Mouse (Mus musculus) B cell, adult 2 months (primary cell): ENCODE measurements around the gene S1pr4.

ENCODE experiments used
- DNase-seq, 2 experiments: peaks; one replicate each; pipeline ENCODE4 v3.0.0; 2022

The S1pr4 gene

DNA sequence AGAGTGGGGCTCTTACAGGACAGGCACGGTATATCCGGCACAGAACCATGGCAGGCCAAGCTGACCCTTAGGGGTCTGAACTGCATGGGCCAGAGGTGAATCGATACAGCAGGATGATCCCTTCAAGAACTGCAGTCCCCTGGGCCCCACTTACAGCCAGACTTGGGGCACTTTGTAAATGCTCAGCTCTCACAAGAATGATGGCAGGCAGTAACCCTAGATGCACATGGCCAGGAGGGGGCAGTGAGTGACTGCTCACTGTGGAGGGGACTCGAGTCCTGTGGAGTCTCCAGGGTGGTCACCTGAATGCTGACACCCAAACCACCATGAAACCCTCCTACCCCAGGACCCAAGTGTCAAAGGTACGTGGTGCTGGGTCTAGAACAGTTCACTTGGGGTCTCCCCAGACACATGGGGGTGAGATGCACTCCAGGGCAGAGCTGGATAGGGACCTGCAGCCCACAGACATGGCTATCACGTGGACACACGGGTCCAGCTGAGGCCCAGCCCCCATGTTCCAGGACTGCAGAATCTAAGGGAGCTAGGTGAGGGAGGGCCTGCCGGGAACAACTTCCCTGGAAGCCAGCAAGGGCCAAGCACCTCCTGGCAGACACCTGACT lies 6.2 kb downstream of the S1pr4 start:
- DNase-seq: peak; percentile 53 to 56

- DNase-seq: no peak
Measured at GRCm38 (mm10) chr10:81492606-81493240, 7.2 kb downstream of the S1pr4 start.

GRCm38 (mm10) chr10:81491018-81491417 lies 8.9 kb downstream of the S1pr4 start:
- DNase-seq: no peak

GRCm38 (mm10) chr10:81489941-81490340 lies 10.0 kb downstream of the S1pr4 start:
- no peak for DNase-seq

- DNase-seq: no peak
Measured at GRCm38 (mm10) chr10:81488081-81488480, 11.9 kb downstream of the S1pr4 start.

- no peak for DNase-seq
Measured at GRCm38 (mm10) chr10:81486496-81486895, 13.4 kb downstream of the S1pr4 start.

DNA sequence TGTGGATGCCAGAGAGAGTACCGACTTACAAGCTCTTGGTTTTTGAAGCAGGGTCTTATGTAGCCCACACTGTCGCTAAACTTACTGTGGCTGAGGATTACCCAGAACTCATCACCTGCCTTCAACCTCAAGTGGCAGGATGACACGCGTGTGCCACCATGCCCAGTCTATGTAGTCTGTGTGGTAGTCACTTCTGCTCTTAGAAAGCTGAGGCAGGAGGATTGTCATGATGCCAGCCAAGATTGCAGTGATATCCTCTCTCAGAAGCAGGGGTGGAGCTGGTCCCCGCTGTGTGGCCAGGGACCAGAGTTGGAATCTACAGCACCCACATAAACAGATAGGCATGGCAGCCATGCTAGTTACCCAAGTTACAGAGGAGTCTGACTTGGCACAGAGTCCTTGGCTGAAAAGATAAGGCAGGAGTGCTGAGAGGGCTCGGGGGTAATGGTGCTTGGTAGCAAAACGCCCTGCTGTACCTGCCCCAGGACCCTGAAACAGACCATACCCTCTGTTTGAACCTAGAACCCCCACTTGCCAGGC lies 14.4 kb downstream of the S1pr4 start:
- DNase-seq: no peak

DNA sequence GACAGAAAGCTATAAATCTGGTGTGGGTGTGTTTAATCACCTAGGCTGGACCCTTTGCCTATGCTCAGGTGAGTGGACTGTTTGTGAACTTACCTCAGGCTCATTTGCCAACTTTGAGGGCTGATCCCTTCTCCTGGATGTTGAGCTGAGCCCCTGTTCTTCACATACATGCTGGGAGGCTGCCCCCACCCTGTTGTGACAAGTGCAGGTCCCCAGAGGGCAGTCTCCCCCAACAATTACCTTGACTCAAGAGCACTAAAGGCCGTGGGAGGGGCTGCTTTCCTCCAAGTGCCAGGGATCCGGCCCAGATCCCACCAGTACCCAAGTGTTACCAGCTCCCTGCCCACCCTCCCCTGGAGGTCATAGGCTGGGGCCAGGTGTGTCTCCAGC lies 14.9 kb downstream of the S1pr4 start:
- peak; percentile 48 to 54 for DNase-seq

- no peak for DNase-seq
Measured at GRCm38 (mm10) chr10:81484441-81485059, 15.4 kb downstream of the S1pr4 start.

GRCm38 (mm10) chr10:81483983-81484382 lies 15.9 kb downstream of the S1pr4 start:
- DNase-seq: peak; percentile 68 to 70

- DNase-seq: peak; percentile 71 to 82
Measured at GRCm38 (mm10) chr10:81482533-81482889, 17.4 kb downstream of the S1pr4 start, which contains the start of gene Celf5. TSS of gene Celf5 (minus strand) at chr10:81482709.

- peak in 1 of 2 experiments; percentile 35 for DNase-seq
Measured at GRCm38 (mm10) chr10:81481605-81482532, 18.1 kb downstream of the S1pr4 start.

- DNase-seq: no peak
Measured at GRCm38 (mm10) chr10:81474461-81474860, 25.5 kb downstream of the S1pr4 start.

- peak; percentile 66 to 71 for DNase-seq
Measured at GRCm38 (mm10) chr10:81473003-81473451, 26.9 kb downstream of the S1pr4 start.

GRCm38 (mm10) chr10:81472403-81473002 lies 27.4 kb downstream of the S1pr4 start:
- no peak for DNase-seq

GRCm38 (mm10) chr10:81470454-81470853 lies 29.5 kb downstream of the S1pr4 start:
- DNase-seq: peak; percentile 53 to 55

DNA sequence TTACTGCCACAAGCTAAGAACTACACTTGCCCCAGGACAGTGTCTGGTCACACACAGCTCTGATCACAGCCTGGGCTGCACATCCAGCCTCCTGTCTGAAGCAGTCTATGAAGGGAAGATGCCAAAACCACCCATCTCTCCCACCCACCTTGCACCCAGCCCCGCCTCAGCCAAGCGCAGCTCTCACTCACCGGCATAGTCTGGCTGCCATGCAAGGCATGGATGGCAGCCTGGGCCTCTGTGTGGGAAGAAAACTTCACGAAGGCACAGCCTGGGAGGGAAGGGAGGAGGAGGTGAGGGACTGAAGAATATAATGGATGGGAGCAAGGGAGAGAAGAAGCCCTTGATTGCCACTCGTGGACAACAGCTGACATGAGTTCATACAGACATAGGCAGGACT lies 30.7 kb downstream of the S1pr4 start:
- DNase-seq: no peak

GRCm38 (mm10) chr10:81467670-81468235 lies 32.2 kb downstream of the S1pr4 start:
- no peak for DNase-seq

DNA sequence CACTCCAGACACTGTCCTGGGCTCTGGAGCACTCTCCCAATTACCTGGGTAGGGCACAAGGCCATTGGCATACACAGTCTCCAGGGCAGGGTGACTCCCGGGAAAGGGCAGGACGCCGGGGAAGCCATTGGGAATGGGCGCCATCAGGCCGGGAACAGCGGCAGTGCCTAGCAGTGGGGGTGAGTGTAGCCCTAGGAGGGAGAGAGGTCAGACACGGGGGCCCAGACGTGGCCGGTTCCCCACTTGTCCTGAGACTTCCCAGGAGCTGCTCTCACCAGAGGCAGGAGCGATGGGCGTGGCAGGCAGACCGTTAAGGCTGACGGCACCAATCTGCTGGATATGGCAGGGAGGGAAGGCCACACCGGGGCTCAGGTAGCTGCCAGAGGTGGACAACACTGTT lies 33.1 kb downstream of the S1pr4 start:
- DNase-seq: no peak

DNA sequence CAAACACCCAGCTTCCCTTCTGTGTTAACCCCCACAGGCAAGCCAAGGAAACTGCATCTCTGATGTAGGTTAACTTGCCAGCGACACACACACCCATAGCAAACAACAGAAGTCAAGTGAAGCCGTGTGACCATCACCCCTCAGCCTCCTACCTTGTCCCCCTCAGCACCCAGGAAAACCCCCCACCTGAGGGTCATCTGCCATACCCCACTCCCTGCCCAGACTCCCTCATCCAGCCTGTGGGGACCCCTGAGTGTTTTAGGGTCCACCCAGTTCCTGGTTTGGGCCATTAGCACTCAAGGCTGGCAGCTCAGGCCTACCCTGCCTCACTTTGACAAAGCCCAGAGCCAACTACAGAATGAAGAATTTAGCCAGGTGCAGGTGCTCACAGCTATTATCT lies 33.9 kb downstream of the S1pr4 start:
- DNase-seq: no peak

GRCm38 (mm10) chr10:81465265-81465645 lies 34.7 kb downstream of the S1pr4 start:
- no peak for DNase-seq
